Mouse (Mus musculus) intestine, embryonic 14.5 days (tissue): ENCODE measurements around the gene Hsd3b2. TPM values are rescaled to one million over a fixed set of nuclear protein-coding genes. Genes with fewer than 3 reads are reported as not detected.
"Not testable (repeated sequence)": the region's sequence is repeated elsewhere in the genome, so short reads cannot be mapped to it uniquely, and the experiment has no call there.

ENCODE experiments used
- ATAC-seq: fragments of 200-750 bp; cut with Nextera tagmentation; replicated peaks from 2 replicates; pipeline ENCODE4 v1.8.0; 2017; ENCODE audit warnings: low read depth, moderate number of reproducible peaks, moderate TSS enrichment, moderate library complexity; ENCODE audit not compliant: low FRiP score, low TSS enrichment
- DNase-seq: peaks from one replicate; pipeline ENCODE4 v3.0.0-alpha.2; 2018; ENCODE audit warnings: low spot score
- H3K27ac ChIP-seq: fragments of 300-500 bp; sonication (generic); 2 replicates; pipeline ENCODE4 v1.5.1; 2014; ENCODE audit warnings: low read depth, mild to moderate bottlenecking, control low read depth
- H3K27me3 ChIP-seq: fragments of 300-500 bp; sonication (generic); replicated peaks from 2 replicates; pipeline ENCODE4 v1.6.1; 2014; ENCODE audit warnings: low read length, control low read depth; ENCODE audit not compliant: control insufficient read depth, insufficient read depth
- H3K36me3 ChIP-seq: fragments of 300-500 bp; sonication (generic); 2 replicates; pipeline ENCODE4 v1.6.1; 2014; ENCODE audit warnings: low read length, control low read depth; ENCODE audit not compliant: control insufficient read depth, insufficient read depth
- H3K4me1 ChIP-seq: fragments of 300-500 bp; sonication (generic); replicated peaks from 2 replicates; pipeline ENCODE4 v1.6.1; 2014; ENCODE audit warnings: low read length, control low read depth, mixed read lengths; ENCODE audit not compliant: control insufficient read depth, insufficient read depth
- H3K4me2 ChIP-seq: fragments of 300-500 bp; sonication (generic); 2 replicates; pipeline ENCODE4 v1.6.1; 2014; ENCODE audit warnings: low read length
- H3K4me3 ChIP-seq: fragments of 300-500 bp; sonication (generic); 2 replicates; pipeline ENCODE4 v1.5.1; 2014; ENCODE audit warnings: low read depth, low read length, control low read depth, mixed read lengths
- H3K9ac ChIP-seq: fragments of 300-500 bp; sonication (generic); 2 replicates; pipeline ENCODE4 v1.6.1; 2014; ENCODE audit warnings: mild to moderate bottlenecking, low read length
- H3K9me3 ChIP-seq: fragments of 300-500 bp; sonication (generic); 2 replicates; pipeline ENCODE4 v1.6.1; 2016; ENCODE audit warnings: low read length, control low read depth; ENCODE audit not compliant: control insufficient read depth
- WGBS: fragments of 180-500 bp; shearing (Covaris S2); extraction: QIAGEN DNeasy Blood & Tissue Kit; methylation state at CpG from one replicate; pipeline ENCODE4 v1.1.7; 2014; 5-methylcytosine and 5-hydroxymethylcytosine counted together
- polyA plus RNA-seq: library from polyadenylated mRNA; unstranded; fragments of >200 nt; fragmentation: Nextera tagmentation; extraction: Ambion mirVana; gene quantifications from 2 replicates; pipeline ENCODE4 v1.2.1, GENCODE M21; 2014

The Hsd3b2 gene
- polyA plus RNA-seq = 0.07 and 0.18 TPM in 2 replicates

DNA sequence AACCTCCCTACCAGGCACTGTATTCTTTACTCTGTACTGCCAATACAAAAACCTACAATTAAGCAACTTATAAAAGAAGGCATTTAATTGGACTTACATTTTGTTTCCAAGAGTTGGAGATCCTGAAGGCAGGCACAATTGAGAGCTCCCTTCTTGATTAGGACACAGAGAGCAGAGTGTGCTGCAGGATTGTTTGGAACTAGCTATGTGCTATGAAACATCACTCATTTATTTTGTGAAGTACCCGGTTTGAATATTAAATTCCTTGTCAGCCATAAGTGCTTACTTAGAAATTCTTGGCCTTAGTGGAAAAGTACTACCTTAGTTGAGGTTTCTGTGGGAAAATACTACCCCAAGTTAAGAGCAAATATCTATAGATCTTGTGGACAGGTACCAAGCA is at the start of gene Hsd3b2:
TSS of gene Hsd3b2 (minus strand) at position 168 of the 400 bp plus-strand sequence.
- H3K9me3 ChIP-seq = no peaks in the 10 kb centered on the region
- 80% methylated on average over 1 of the region's 1 CpGs for WGBS
- ATAC-seq (no peak), DNase-seq (no peak)
- no peaks in the 10 kb centered on the region for H3K27me3 ChIP-seq
- no peak within 1 kb of the TSS for H3K4me2 ChIP-seq
- H3K4me3 ChIP-seq = no peak within 1 kb of the TSS
- no peak within 1 kb of the TSS for H3K27ac ChIP-seq
- H3K4me1 ChIP-seq = no peaks in the 10 kb centered on the region
- H3K36me3 ChIP-seq = no peaks in the 10 kb centered on the region
- no peak within 1 kb of the TSS for H3K9ac ChIP-seq

DNA sequence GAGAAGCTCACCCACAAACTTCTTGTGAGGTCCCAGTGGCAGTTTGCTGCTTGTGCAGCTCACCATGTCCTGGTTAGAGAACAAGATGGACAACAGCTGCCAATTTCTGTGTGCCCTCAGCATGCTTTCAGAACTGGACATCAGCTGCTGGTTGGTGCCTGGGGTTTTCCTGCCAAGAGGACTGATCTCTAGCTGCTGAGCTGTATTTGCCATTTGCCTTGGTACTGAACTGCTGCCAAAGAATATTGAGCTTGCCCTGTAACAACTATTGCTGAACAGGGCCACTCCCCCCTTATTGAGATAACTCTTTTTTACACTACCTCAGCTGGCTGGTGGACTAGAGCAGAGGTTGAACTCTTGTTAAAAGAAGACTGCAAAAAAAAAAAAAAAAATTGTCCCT is 39.8 kb upstream of the Hsd3b2 start:
- H3K9me3 ChIP-seq = no peaks in the 10 kb centered on the region
- no peaks in the 10 kb centered on the region for H3K36me3 ChIP-seq
- ATAC-seq (no peak), DNase-seq (no peak)
- no peak overlapping the region for H3K9ac ChIP-seq
- no peak overlapping the region for H3K4me2 ChIP-seq
- H3K4me3 ChIP-seq = no peak overlapping the region
- no peaks in the 10 kb centered on the region for H3K27me3 ChIP-seq
- H3K4me1 ChIP-seq = no peaks in the 10 kb centered on the region
- H3K27ac ChIP-seq = no peak overlapping the region

DNA sequence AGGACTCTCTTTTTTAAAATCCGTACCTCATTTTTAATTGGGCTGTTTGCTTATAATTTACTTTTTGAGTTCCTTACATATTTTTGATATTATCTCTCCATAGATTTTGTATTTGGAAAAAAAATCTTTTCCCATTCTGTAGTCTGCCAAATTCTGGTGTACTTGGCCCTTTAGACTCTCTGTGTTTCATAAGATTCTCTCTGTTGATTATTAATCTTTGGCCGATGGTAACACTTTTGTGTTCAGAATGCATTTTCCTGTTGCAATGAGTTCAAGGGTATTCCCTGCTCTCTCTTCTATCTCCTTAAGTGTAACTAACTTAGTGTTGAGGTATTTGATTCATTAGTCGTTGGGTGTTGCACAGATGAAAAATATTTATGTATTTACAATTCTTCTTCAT is 32.5 kb upstream of the Hsd3b2 start:
- H3K36me3 ChIP-seq = no peaks in the 10 kb centered on the region
- no peaks in the 10 kb centered on the region for H3K9me3 ChIP-seq
- no peaks in the 10 kb centered on the region for H3K27me3 ChIP-seq
- no peak overlapping the region for H3K4me2 ChIP-seq
- no peaks in the 10 kb centered on the region for H3K4me1 ChIP-seq
- H3K27ac ChIP-seq = no peak overlapping the region
- no peak for ATAC-seq
- WGBS = 91% methylated on average over 3 of the region's 3 CpGs
- H3K9ac ChIP-seq = no peak overlapping the region
- DNase-seq = no peak
- H3K4me3 ChIP-seq = no peak overlapping the region

DNA sequence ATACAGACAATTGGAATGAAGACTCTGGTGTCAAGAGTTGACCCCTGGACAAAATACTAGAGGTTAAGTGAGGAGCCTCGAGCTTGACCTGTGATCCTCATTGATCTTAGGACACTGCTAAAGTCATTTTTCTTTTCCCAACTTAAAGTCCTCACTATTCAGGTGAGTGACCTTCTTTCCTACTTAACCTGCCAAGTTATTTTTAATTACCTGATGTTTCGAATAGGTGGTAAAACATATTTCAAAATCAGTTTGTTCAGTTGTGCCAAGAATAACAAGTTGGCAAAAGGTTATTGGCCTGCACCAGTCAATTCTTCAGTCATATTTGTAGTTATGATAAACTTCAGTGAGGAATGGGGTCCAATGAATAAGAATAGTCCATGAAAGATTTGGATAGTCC is 27.8 kb upstream of the Hsd3b2 start:
- Histone ChIP-seq H3K4me3 (no peak overlapping the region), H3K36me3 (no peaks in the 10 kb centered on the region), H3K27me3 (no peaks in the 10 kb centered on the region), H3K4me1 (no peaks in the 10 kb centered on the region), H3K9ac (no peak overlapping the region), H3K27ac (no peak overlapping the region), H3K9me3 (no peaks in the 10 kb centered on the region), H3K4me2 (no peak overlapping the region)
- ATAC-seq = no peak
- no peak for DNase-seq
- 79% methylated on average over 2 of the region's 2 CpGs for WGBS

DNA sequence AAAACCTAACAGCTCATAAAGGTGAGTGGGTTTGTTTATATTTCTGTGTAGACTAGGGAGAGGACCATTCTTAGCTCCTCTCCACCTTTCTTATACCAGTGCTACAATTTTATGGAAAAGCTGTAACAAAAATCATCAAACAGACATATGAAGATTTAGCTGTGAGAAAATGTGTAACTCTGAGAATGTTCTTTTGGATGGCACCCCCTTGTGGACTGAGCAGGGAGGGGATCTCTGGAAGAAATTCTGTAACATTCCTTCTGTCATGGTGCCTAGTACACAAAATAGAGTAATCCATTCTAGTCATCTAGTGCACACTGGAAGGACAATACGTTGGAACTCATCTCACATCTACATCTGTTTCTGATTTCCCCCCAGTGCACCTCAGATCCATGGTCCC is 16.7 kb upstream of the Hsd3b2 start:
- not testable (repeated sequence) for H3K9me3 ChIP-seq, ATAC-seq, H3K27me3 ChIP-seq, H3K27ac ChIP-seq, H3K4me2 ChIP-seq, H3K9ac ChIP-seq, H3K4me1 ChIP-seq, DNase-seq, H3K36me3 ChIP-seq, H3K4me3 ChIP-seq
- WGBS = 68% methylated on average over 1 of the region's 1 CpGs

DNA sequence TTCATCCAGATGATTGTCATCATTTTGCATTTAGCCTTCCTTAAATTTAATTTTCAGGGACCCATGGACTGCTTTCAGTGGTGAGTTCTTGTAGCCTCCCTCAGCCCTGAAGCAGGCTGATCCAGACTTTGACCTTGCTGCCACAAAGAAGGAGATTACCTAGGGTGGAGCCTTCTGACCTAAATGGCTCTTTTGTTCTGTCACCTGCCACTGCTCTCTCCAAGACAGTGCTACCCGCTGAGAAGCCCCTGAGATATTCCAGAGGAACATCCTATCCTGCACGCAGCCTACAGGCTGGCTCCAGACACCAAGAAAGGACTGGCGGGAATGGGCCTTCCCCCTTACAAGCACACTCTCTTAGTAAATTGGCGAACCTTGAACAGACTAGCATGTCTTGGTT is 10.0 kb upstream of the Hsd3b2 start:
- DNase-seq (no peak), ATAC-seq (no peak)
- H3K4me2 ChIP-seq = no peak overlapping the region
- no peak overlapping the region for H3K9ac ChIP-seq
- 69% methylated on average over 4 of the region's 4 CpGs for WGBS
- no peaks in the 10 kb centered on the region for H3K36me3 ChIP-seq
- H3K9me3 ChIP-seq = no peaks in the 10 kb centered on the region
- H3K4me1 ChIP-seq = no peaks in the 10 kb centered on the region
- no peaks in the 10 kb centered on the region for H3K27me3 ChIP-seq
- no peak overlapping the region for H3K27ac ChIP-seq
- no peak overlapping the region for H3K4me3 ChIP-seq

DNA sequence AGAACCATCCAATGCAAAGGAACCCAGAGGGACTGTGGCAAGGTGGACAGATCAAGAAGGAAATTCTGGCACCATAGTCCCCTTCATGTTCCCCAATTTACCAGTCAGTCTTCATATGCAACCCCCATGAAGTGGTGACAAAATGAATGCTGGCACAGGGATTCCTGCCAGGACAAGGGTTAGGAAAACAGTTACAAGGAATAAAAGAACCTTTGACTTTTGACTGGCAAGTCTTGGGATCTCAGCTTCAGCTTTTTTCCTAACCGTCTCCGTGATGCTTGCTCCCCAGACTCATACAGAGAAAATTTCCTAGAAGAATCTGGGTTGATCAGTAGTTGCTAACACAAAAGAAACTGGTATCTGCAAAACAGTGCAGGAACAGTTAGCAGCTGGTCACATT is 9.4 kb upstream of the Hsd3b2 start:
- ATAC-seq (no peak), DNase-seq (no peak)
- H3K4me1 ChIP-seq = no peaks in the 10 kb centered on the region
- H3K9ac ChIP-seq = no peak overlapping the region
- H3K4me3 ChIP-seq = no peak overlapping the region
- no peak overlapping the region for H3K27ac ChIP-seq
- H3K27me3 ChIP-seq = no peaks in the 10 kb centered on the region
- WGBS = 90% methylated on average over 2 of the region's 2 CpGs
- no peaks in the 10 kb centered on the region for H3K9me3 ChIP-seq
- no peaks in the 10 kb centered on the region for H3K36me3 ChIP-seq
- H3K4me2 ChIP-seq = no peak overlapping the region

DNA sequence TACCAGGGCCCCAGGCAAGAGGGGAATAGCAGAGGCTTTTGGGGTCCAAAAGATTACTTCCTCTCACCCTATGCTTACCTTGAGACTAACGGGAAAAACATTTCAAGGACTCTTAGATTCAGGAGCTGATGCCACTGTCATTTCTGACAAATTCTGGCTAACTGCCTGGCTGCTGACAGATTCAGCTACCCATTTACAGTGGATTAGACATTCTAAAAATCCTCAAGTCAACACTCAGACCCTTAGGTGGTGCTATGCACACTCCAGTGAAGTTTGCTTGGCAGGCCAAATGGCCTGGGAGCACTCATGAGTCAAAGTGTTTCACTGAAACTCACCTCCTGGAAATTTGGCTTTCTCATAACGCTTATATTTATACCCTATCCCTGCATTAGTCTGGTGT is 1.9 kb upstream of the Hsd3b2 start:
- Histone ChIP-seq H3K4me3 (no peak overlapping the region), H3K9me3 (no peaks in the 10 kb centered on the region), H3K27me3 (no peaks in the 10 kb centered on the region), H3K4me1 (no peaks in the 10 kb centered on the region), H3K4me2 (no peak overlapping the region), H3K9ac (no peak overlapping the region), H3K36me3 (no peaks in the 10 kb centered on the region), H3K27ac (no peak overlapping the region)
- DNase-seq (no peak), ATAC-seq (no peak)
- WGBS = 85% methylated on average over 2 of the region's 2 CpGs

DNA sequence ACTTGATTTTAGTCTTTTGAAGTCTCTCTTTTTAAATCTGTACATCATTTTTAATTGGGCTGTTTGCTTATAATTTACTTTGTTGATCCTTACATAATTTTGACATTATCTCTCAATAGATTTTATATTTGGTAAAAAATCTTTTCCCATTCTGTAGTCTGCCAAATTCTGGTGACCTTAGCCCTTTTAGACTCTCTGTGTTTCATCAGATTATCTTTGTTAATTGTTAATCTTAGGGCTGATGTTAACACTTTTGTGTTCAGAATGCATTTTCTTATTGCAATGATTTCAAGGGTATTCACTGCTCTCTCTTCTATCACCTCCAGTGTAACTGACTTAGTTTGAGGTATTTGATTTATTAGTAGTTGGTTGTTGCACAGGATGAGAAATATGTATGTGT is 3.6 kb downstream of the Hsd3b2 start:
- Histone ChIP-seq H3K9me3 (no peaks in the 10 kb centered on the region), H3K36me3 (no peaks in the 10 kb centered on the region), H3K9ac (no peak overlapping the region), H3K4me2 (no peak overlapping the region), H3K27ac (no peak overlapping the region), H3K27me3 (no peaks in the 10 kb centered on the region), H3K4me1 (no peaks in the 10 kb centered on the region), H3K4me3 (no peak overlapping the region)
- ATAC-seq (no peak), DNase-seq (no peak)
